Mouse (Mus musculus): ENCODE measurements around the gene Ttc16.

Gene Ttc16

DNA sequence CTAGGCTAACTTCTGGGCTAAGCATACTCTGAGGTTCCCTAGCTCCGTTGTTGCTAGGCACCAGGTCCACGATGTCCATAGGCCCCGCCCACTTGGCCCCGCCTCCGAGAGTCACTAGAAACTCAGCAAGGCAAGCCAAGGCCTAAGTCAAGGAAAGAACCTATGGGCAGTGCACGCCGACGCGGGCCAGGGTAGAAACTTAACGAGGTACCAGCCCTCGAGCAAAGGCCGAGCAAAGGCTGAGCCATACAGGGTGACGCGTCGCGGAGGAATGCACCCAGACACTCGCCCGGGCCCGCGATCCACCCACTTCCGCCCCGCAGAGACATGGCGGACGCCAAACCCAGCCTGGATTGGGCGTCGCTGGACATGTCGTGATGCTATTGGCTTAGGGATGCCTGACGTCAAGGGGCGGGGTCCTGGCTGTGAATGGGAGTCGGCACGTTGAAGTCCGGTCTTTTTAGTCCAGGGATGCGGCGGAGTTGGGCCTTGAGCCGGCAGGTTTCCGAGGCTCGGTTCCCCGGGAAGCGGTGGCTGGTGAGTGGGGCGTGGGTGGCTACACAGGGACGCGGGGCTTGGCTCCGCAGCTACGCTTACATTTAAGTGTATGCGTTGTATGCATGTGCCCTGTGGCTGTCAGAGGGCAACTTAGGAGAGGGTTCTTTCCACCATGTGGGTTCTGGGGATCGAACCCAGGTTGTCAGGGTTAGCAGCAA lies at the start of gene Ttc16, which contains the start of gene Ptrh1:
Gene Ttc16 (minus strand): TSS at position 275 of the 716 bp plus-strand sequence.
Gene Ptrh1 (plus strand): TSS at position 428 of the 716 bp plus-strand sequence.
- DNase-seq: peak; percentile 94

DNA sequence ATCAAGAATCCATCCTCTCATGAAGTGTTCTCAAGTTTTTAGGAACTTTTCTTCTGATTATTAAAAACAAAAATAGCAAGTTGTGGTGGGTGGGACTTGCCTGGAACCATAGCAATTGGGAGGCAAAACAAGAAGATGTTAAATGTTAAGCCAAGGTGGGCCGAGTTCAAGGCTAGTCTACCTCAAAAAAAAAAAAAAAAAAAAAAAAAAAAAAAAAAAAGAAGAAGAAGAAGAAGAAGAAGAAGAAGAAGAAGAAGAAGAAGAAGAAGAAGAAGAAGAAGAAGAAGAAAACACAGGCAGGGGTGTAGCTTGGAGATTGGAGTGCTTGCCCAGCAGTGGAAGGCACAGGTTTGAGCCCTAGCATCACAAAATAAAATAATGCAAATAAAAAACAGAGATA lies 49.3 kb upstream of the Ttc16 start:
- DNase-seq: no peak

DNA sequence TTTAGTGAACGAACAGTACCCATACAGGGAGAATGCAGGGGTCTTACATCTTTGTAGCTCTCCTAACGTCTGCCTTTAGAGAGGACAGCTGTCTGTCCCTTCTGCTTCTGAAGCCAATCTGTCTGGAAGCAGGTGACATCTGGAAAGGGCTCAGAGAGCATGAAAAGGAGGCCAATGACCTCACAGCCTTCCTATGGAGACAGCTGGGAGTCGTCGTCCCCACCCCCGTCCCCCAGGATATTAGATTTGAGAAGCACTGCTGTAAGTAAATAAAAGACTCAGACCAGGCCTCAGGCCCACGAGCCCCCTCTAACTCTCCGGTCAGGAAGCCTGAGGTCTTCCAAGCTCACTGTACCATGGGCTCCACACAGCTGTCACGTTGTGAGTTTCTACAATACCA lies 48.7 kb upstream of the Ttc16 start:
- DNase-seq: no peak

DNA sequence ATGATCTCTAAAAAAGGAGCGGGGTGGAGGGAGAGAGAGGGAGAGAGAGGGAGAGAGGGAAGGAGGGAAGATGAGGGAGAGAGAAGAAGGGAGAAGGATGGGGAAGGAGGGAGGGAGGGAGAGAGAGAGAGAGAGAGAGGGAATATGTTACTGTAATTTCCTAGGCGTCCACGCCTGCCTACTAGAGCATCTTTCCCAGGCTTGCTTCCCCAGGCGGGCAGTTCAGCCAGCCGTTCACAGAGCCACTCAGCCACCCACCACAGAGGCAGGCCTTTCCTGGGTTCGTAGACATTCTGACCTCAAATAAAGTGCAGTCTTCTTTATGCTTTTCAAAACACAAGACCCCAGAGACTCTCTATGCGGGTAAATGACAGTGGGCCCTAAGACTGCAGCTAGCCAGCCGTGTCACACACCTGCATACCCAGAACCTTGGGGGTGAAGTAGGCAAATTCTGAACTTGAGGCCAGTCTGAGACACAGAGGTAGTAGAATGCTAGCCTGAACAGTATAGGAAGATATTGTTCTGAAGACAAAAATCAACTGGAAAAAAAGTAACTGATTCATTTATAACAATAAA lies 48.2 kb upstream of the Ttc16 start:
- no peak for DNase-seq

DNA sequence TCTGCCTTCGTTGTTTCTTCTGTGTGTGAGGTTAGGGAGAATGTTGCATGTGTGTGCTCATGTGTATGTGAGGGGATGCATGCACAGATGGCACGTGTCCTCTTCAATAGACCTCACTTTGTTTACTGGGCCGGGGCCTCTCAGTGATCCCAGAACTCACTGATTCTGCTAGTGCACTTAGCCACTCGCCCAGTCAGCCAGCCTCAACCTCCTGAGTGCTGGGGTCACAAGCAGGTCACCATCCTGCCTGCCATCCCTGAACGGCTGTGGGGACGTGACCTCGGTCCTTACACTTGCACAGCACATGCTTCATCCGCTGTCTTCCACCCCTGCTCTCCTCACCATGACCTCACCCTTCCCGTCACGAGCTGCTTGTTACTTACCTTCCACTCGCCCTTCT lies 47.7 kb upstream of the Ttc16 start:
- DNase-seq: no peak

DNA sequence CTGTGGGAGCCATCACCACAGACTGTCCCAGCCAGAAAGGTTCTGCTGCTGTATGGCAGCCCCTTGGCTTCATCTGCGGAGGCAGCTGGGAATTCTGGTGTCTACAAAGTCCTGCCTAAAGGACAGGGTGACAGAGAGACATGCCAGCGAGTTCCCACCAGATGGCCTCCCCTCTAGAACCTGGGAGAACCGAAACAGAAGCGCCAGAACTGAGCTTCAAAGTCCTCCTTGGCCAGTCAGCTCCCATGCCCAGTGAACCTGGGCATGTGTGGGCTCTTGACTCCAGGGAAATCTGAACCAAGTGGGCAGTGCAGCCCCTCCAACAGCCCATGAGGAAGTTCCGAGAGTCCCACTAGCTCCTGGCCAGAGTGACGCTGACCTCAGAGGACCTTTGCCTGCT lies 47.2 kb upstream of the Ttc16 start:
- DNase-seq: no peak

DNA sequence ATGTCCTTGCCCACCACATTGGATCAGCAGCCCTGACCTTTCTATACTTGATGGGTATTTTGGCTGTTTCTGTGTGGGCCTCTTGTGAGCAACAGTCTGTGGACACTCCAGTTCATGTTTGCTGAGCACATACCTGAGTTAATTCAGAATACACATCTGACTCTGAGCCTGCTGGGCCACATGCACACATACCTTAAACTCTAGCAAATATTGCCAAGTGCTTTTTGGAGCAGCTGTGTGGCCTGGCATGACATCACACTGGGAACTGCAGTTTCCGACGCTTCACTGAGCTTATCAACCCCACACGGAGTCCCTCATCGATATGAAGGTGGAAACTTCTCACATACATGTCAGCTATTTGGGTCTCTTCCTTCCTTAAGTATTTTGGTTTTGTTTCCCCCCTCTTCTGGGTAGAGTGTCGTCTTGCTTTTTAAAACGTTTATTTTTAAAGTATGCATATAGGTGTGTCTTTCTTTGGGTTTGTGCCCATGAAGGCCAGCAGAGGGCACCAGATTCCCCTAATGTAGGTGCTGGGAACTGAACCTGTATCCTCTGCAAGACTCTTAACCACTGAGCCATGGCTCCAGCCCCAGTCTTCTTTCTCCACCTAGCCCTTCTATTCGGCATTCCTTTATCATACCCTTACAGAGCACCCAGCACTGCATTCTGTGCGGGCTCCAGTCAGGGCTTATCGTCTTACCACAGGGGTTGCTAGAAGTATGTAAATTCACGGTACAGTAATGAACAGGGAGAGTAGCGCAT lies 45.8 kb upstream of the Ttc16 start:
- DNase-seq: peak; percentile 50

DNA sequence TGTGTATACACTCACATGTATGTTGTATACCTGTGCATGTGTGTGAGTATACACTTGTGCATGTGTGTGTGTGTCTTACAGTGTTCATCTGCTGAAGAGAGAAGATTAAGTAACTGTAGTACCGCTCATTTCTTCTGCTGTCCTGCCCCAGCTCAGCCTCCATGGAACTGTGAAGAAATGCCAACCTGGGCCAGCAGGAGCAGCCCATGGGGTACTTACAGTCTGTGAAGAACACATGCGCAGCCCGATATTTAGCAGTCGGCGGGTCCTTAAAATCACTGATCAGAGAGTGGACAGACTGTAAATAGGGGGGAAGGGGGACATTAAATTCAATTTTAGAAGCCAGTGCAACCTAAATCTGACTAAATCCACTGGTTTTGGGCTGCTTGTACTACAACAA lies 42.8 kb upstream of the Ttc16 start:
- DNase-seq: no peak

DNA sequence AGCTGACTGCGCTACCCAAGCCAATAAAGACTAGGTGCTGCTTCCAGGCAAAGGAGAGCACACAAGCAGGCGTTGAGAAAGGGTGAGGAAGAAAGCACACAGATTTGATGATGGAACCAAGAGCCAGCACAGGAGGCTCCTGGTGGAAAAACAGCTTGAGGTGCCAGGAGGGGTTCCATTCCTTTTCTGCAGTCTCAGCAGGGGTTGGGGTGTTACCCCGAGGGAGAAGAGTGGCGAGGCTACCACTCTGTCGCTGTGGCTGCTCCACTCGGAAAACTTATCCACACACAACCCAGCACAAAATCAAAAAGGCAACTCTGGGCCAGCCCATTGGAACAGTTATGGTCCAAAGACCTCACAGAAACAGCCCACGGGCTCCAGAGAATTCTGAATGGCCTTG lies 42.2 kb upstream of the Ttc16 start:
- DNase-seq: no peak

DNA sequence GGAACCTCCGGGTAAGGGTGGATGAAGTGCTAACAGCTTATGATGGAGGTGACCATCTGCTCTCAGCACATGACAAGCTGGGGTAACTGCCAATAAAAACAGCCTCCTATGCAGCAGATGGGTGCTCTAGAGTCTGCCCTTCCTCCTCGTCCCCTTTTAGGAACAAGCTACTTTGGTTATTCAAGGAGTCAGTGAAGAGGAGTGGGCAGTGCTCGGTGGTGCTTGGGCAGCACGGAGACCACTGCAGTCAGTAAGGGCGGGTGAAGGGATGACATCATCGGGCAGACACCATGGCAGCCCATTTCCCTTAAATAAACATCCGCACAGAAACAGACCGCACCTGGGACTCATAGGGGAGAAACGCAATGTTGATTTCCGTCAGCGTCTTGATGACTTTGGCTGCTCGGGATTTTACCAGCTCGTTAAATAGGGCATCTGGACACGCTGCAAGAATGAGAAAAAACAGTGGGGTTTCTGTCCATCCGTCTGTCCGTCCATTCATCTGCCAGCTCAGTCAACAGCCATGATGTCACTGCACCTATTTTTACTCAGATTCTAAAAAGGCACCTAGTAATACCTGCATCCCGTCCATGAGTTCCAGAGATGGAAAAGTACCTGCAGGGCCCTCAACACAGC lies 41.6 kb upstream of the Ttc16 start:
- DNase-seq: no peak

DNA sequence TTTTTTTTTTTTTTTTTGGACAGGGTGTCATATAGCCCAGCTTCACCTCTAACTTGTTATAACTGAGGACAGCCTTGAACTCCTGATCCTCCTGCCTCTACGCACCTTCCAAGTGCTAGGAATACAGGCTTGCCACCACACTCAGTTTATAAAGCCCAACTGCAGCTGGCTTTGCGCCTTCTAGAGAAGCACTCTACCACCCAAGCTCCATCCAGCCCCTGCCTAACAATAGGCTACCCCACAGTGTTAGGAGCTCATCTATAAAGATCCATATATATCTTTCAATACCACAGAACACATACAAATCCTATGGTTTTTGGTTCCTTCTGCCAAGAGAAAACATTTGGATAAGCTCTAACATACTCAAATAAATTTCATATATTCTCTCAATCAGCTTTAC lies 41.1 kb upstream of the Ttc16 start:
- DNase-seq: no peak

DNA sequence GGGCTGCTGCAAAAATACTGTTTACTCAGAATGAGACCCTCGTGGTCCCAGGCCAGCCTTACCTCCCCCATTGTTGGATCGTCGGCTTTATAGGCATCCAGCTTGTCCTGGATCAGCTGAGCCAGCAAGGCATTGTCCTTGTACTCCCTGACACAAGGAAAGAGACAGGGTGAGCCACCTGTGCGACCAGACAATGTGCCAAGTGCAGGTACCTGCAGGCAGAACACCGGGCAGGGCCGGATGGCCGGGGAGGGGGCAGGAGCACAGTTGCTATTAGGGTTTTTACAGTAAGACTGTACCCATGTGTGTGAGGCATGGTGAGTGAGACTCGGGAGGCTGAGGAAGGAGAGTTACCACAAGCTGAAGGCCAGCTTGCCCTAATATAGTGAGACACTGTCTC lies 36.5 kb upstream of the Ttc16 start:
- no peak for DNase-seq

DNA sequence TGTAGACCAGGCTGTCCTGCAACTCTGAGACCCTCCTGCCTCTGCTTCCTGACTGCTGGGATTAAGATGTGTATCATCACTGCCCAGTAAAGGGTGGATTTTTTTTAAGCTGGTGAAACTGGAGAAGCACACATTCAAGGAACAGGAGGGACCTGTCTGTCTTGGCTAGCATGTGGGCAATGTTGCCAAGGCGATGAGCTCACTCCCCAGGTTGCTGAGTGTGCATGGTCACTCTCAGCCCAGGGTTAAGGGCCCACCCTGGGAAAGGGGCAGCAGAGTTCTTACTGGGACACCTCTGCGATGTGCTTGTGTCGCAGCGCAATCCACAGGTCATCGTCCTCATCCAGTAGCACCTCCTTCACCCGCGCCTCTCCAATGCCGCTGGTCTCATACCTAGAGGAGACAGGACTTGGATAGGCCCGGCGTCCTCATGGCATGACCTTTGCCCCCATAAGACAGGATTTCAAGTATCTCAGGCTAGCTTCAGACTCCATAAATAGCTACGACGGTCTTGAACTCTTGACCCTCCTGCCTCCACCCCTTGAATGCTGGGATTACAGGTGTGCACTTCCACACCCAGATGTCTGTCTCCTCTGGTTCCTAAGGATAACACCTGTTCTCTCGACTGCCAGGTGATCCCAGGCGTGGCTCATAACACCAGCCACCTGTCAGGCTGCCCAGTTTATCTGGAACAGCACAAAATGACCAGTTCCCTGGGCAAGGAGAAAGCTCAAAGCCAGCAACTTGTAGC lies 33.6 kb upstream of the Ttc16 start:
- no peak for DNase-seq

DNA sequence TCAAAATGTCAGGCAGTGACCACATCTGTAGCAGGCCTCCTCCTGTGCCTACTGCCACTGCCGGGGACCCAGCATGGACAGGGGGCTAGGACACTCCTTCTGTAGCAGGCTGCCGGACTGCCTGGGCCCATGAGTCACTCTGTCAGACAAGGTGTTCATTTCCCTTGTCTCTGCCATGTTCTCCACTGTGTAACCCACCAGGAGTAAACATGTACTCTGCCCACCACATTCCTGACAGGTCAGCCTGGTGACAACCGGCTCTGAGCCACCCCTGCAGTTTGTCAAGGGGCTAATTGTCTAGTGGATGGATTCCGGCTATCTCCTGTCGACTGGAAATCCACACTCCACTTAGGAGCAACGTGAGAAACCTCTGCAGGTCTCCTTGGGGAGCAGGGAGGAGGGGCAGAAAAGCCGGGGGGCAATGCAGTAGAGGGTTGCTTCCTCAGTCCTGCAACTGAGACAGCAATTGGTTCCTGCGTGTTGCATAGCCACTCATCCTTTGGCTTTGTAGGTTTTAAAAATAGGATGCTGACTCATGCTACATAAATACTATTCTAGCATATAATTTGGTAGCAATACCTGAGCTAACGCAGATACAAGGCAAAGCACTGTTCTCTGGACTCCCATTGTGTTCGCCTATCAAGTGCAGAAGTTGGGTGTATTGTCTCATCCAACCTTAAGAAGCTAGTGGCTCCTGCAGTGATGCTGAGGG lies 23.0 kb upstream of the Ttc16 start:
- DNase-seq: no peak

DNA sequence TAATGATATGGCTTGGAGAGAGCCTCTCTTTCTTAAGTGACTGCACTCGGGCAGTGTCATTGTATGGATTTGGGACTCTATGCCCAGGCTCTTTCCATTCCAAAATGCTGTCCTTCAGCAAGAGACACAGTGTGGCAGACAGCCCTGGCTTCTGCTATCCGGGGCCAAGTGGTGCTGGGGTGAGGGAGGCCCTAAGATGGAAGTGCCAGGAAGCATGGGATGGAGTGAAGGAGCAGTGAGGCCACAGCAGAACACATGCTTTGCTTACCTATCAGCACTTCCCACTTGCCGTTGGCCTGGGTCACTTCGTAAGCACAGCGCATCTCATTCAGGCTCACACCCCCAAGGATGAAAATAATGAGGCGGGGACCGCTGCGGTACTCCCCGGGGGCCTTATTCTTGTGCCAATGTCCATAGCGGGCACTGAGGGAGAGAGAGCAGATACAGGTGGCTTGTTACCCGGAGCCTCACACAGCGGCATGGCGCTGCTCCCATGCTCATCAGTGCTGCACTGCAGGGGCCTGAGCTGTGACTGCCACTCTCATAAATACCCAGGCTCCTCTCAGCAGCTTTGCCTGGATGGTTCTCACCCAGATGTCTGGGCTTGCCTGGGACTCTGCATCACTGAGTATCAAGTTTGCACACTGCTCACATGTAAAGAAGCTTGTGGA lies 20.4 kb upstream of the Ttc16 start:
- no peak for DNase-seq

DNA sequence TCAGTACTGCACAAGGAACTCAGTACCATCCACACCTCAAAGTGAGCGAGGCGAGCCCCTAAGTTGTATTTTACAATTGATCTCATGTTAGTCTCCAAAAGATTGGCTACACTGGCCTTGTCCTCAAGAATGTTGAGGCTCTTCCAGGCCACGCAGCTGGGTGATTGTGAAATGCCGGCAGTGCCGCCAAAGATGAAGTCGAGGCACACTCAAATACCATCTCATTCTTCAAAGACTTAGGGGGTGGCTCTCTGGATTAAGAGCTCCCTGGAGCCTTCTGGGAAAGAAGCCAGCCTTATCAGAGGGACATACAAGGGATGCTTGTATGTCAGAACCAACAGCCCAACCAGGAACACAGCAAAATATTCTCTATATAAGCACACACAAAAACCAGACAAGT lies 15.9 kb upstream of the Ttc16 start:
- no peak for DNase-seq

DNA sequence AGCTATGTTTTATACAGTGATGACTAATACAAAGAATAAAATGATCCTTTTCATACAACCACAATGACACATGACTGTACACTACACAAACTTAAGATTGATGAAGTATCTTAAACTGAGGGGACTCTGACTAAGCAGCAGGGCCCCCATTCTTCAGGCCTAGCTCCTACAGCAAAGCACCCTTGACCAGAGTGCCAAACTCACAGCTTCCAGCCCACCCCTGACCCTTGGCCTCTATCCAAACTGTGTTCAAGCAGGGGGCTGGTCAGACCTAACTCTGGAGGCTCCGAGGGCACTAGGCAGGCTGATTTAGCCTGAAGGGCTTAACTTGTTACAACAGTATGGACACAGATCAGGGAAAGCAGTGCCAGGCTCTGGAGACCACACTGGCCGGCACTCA lies 13.1 kb upstream of the Ttc16 start:
- DNase-seq: no peak

DNA sequence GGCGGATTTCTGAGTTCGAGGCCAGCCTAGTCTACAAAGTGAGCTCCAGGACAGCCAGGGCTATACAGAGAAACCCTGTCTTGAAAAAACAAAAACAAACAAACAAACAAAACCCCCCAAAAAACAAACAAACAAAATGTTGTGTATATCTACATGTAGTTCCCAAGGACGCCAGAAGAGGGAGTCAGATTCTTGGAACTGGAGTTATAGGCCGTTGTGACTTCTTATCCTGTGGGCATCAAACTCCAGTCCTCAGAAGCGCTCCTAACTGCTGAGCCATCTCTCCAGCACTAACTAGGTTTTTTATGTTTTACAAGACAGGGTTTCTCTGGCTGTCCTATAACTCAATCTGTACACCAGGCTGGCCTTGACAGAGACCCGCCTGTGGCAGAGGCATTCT lies 11.7 kb upstream of the Ttc16 start:
- no peak for DNase-seq

DNA sequence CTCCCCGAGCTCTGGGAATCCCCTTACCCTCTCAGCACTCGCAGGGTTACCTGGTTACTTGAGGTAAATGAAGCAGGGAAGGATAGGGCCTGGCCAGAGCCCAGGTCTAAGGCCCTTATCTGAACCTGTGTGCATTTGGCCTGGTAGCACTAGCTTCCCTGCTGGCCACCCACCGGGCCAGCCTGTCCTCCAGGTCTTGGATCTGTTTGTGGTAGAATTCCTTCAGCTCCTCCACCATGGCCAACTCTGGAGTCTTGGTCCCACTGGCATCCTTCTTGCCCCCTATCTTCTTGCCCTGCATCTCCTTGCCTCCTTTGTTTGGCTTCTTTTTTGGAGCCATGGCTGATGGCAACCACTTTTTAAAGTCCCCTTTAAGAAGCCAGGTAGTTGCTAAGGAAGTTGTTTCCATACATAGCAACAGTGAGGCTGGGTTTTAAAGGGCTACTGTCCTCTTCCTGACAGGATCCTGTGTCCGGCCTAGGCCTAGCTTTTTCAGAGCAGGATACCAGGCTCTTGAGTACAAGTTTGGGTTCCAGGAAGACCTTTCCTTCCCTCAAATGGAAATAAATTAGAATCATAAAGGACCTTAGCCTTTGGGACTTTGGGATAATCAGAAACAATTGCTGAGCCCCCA lies 8.7 kb upstream of the Ttc16 start, which contains the start of gene Cfap157:
Gene Cfap157 (minus strand): TSS at position 381 of the 634 bp plus-strand sequence.
- no peak for DNase-seq

DNA sequence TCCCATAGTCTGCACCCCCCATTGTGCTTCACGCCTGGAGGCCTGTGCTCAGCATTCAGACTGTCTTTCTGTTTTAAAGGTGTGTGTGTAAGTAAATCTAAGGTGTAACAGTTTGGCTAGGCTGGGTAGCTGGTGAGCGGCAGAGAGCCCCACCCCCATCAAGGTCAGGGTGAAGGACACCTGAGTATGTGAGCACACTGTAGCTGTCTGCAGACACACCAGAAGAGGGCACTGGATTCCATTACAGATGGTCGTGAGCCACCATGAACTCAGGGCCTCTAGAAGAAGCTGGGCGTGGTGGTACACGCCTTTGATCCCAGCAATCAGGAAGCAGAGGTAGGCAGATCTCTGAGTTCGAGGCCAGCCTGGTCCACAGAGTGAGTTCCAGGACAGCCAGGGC lies 6.3 kb upstream of the Ttc16 start:
- no peak for DNase-seq

DNA sequence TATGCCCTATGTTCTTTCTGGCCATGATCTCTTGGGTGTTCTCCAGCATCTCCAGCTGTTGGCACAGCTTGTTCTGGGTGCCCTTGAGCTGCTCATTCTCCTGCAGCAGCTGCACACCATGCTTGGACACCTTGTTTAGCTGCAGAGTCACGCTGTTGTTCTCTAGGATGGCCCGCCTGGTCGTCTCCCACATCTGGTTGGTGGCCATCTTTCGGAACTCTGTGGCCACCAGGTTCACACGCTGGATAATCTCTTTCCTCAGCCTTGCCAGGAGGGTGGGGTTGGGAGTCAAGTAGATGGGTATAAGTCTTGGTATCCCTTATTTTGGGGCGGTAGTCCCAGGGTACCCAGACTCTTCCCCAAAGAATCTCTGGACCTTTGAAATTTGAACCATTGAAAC lies 4.3 kb upstream of the Ttc16 start:
- no peak for DNase-seq
